Mouse (Mus musculus): ENCODE results near the gene Krt76.

DNA sequence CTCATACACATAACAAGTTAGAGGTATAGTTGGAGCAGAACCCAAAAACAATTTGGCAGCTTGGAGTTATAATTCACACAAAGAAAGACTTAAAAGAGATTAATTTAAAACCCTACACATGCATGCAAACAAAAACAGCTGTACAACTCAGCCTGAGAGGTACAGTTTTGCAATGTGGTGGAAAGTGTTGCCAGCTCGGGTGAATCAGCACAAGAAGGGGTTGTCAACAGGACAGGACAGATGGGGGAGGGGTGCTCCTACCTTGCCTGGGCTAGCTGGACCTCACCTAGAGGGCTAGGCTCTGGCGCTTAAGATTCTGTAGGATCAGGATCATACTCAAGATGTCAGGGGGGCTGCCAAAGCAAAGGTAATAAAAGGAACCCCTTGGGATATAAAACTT, 14.7 kb downstream of the Krt76 start:
- no peak for TF ChIP-seq EP300 (IDR thresholded peaks at IDR 0.05; ENCODE audit: low read length)
- no peak for TF ChIP-seq JUND (conservative IDR thresholded peaks at IDR 0.05; ENCODE audit: low read depth, low read length)
- no peak for TF ChIP-seq CTCF (conservative IDR thresholded peaks at IDR 0.05 in 1 of 2, IDR thresholded peaks at IDR 0.05 in 1 of 2; ENCODE audit: low read depth in 2 of 2, low read length in 2 of 2)
- TF ChIP-seq UBTF (IDR thresholded peaks at IDR 0.05; ENCODE audit: low read depth, low read length), result no peak
- TF ChIP-seq MAZ (IDR thresholded peaks at IDR 0.05; ENCODE audit: low read depth, low read length), result no peak
- TF ChIP-seq MAX (IDR thresholded peaks at IDR 0.05; ENCODE audit: low read length), result no peak
- TF ChIP-seq SIN3A (IDR thresholded peaks at IDR 0.05; ENCODE audit: low read length), result no peak
- TF ChIP-seq HCFC1 (IDR thresholded peaks at IDR 0.05; ENCODE audit: low read depth, low read length), result no peak
- no peak for TF ChIP-seq TCF12 (IDR thresholded peaks at IDR 0.05; ENCODE audit: low read depth, low read length)
- no peak for TF ChIP-seq POLR2A (IDR thresholded peaks at IDR 0.05; ENCODE audit: low read depth, low read length)
